Mouse (Mus musculus) megakaryocyte-erythroid progenitor cell, adult 5-6 weeks (primary cell): ENCODE data around the gene P3h4. TPM values are rescaled to one million over a fixed set of nuclear protein-coding genes. Genes with fewer than 3 reads are reported as not detected.

Experiments used
- ATAC-seq: replicated peaks from 2 replicates; pipeline ENCODE4 v1.8.0; 2016; ENCODE audit warnings: mild to moderate bottlenecking, inconsistent platforms; ENCODE audit not compliant: severe bottlenecking, poor library complexity, low FRiP score, low TSS enrichment
- total RNA-seq, 2 experiments: library from RNA; stranded (forward) in 1 of 2; stranded (reverse) in 1 of 2; fragments of 200-1000, 215-1000 nt in 1 of 2; fragments of >200 nt in 1 of 2; fragmentation: Nextera tagmentation in 1 of 2; gene quantifications; 2 replicates each; pipeline ENCODE4 v1.2.3; 2014 to 2017

Gene P3h4
- total RNA-seq, 2 experiments from 2014 or later: 0.33 to 1.0 TPM

GRCm38 (mm10) chr11:100395200-100395599 lies 19.4 kb downstream of the P3h4 start:
- no peak for ATAC-seq

- no peak for ATAC-seq
Measured at GRCm38 (mm10) chr11:100394353-100395074, 20.1 kb downstream of the P3h4 start.

- ATAC-seq: no peak
Measured at GRCm38 (mm10) chr11:100393733-100394132, 20.9 kb downstream of the P3h4 start.

GRCm38 (mm10) chr11:100392958-100393357 lies 21.7 kb downstream of the P3h4 start:
- no peak for ATAC-seq

GRCm38 (mm10) chr11:100391884-100392345 lies 22.7 kb downstream of the P3h4 start:
- no peak for ATAC-seq

- ATAC-seq: no peak
Measured at GRCm38 (mm10) chr11:100391081-100391883, 23.4 kb downstream of the P3h4 start.

- no peak for ATAC-seq
Measured at GRCm38 (mm10) chr11:100389931-100390445, 24.6 kb downstream of the P3h4 start.

- no peak for ATAC-seq
Measured at GRCm38 (mm10) chr11:100388588-100388987, 26.0 kb downstream of the P3h4 start.

- ATAC-seq: no peak
Measured at GRCm38 (mm10) chr11:100387589-100388375, 26.9 kb downstream of the P3h4 start.

- ATAC-seq: no peak
Measured at GRCm38 (mm10) chr11:100387111-100387510, 27.5 kb downstream of the P3h4 start.

- no peak for ATAC-seq
Measured at GRCm38 (mm10) chr11:100386586-100386985, 28.1 kb downstream of the P3h4 start.

GRCm38 (mm10) chr11:100385016-100385415 lies 29.6 kb downstream of the P3h4 start:
- no peak for ATAC-seq

GRCm38 (mm10) chr11:100382682-100383081 lies 32.0 kb downstream of the P3h4 start:
- ATAC-seq: no peak

GRCm38 (mm10) chr11:100379311-100379710 lies 35.3 kb downstream of the P3h4 start:
- no peak for ATAC-seq

- no peak for ATAC-seq
Measured at GRCm38 (mm10) chr11:100378446-100378845, 36.2 kb downstream of the P3h4 start.

- no peak for ATAC-seq
Measured at GRCm38 (mm10) chr11:100377989-100378388, 36.6 kb downstream of the P3h4 start.

GRCm38 (mm10) chr11:100376746-100377389 lies 37.8 kb downstream of the P3h4 start:
- no peak for ATAC-seq

- no peak for ATAC-seq
Measured at GRCm38 (mm10) chr11:100376005-100376404, 38.6 kb downstream of the P3h4 start.

GRCm38 (mm10) chr11:100375127-100375526 lies 39.5 kb downstream of the P3h4 start:
- no peak for ATAC-seq
